Mouse (Mus musculus): ENCODE measurements around the gene Ripor1. TPM values are rescaled to one million over a fixed set of nuclear protein-coding genes. Genes with fewer than 3 reads are reported as not detected.

Gene Ripor1
- total and polyA plus RNA-seq, 3 experiments = 0.24 to 7.2 (median 1.7) TPM

DNA sequence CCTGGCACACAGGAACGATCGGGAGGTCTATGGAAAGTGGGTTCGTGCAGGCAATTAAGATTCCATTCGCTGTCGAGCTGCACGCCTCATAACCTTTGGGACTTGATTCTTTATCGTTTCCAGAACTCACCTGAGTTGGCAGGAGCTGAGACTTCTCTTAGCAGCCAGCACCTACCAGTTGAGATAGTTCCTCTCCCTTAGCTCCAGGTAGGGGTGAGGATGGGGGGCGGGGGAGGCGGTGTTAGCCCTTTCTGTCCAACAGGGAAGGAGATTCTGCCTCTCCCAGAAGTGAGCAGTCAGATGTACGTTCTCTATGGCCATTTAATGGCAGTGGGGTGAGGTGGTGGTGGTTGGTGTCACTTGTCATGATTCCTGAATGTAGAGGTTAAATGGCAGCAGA, 2.0 kb downstream of the Ripor1 start:
- H3K4me3 ChIP-seq (replicated peaks in 1 of 3; ENCODE audit: low read depth in 2 of 3, low read length in 2 of 3, poor library complexity in 1 of 3) = peak overlapping the region in 2 of 3 experiments; percentile 70 to 79
- H3K36me3 ChIP-seq (replicated peaks in 1 of 2; ENCODE audit: control insufficient read depth in 1 of 2, insufficient read depth in 1 of 2, low read length in 1 of 2) = peaks cover 0 to 8% of the 10 kb centered on the region in 2 experiments
- in situ Hi-C loops (cut with MboI; ENCODE audit: low pct_ligation_motif_present, low pct_unique_long_range_greater_than_20kb, low sequenced_read_pairs) (no loop called here), dilution Hi-C loops (cut with MboI; ENCODE audit: extremely low pct_ligation_motif_present, extremely low pct_unique_long_range_greater_than_20kb, low sequenced_read_pairs) (no loop called here)
- peak overlapping the region; percentile 93 for H3K4me2 ChIP-seq (ENCODE audit: insufficient read depth, low read depth, poor library complexity, severe bottlenecking)
- H3K4me1 ChIP-seq (ENCODE audit: control insufficient read depth in 1 of 2, insufficient read depth in 2 of 2) = peaks cover 7 to 36% of the 10 kb centered on the region in 2 experiments
- no peaks in the 10 kb centered on the region for H3K79me2 ChIP-seq (replicated peaks; ENCODE audit: control insufficient read depth, extremely low read depth, insufficient read depth, poor library complexity, severe bottlenecking)
- no peaks in the 10 kb centered on the region for H3K9me3 ChIP-seq (replicated peaks; ENCODE audit: low read length)
- no peak overlapping the region for H3K9ac ChIP-seq (ENCODE audit: insufficient read depth, low read depth)
- DNase-seq (ENCODE audit: extremely low read depth) = no peak
- TF ChIP-seq CTCF (conservative IDR thresholded peaks at IDR 0.05 in 1 of 2, IDR thresholded peaks at IDR 0.05 in 1 of 2; ENCODE audit: low read depth in 2 of 2, low read length in 2 of 2) (no peak), SIN3A (IDR thresholded peaks at IDR 0.05; ENCODE audit: low read length) (0 out of 2 replicates have a peak, but pooled peaks have one; percentile 13)
- no peak overlapping the region for H3K27ac ChIP-seq (ENCODE audit: insufficient read depth, low read depth)
- H3K27me3 ChIP-seq (replicated peaks) = peaks cover 5% of the 10 kb centered on the region

DNA sequence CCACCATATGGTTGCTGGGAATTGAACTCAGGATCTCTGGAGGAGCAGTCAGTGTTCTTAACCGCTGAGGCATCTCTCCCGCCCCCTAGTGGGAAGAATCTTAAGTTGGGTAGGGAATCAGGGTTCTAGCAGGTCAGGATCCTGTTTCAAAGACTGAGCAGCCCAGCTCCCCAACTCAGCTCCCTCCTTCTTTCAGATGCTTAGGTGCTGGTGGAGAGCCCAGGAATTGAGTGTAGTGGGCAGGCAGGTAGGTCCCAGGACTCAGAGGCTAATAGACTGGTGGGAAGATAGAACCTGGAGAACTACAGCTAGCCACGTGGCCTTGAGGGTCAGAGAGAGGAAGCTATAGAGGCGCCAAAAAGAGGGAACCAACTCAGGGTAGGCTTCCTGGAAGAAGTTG, 2.6 kb downstream of the Ripor1 start:
- Histone ChIP-seq H3K9me3 (replicated peaks; ENCODE audit: low read length) (no peaks in the 10 kb centered on the region), H3K36me3 (replicated peaks in 1 of 2; ENCODE audit: control insufficient read depth in 1 of 2, insufficient read depth in 1 of 2, low read length in 1 of 2) (peaks cover 0 to 9% of the 10 kb centered on the region in 2 experiments), H3K27me3 (replicated peaks) (peaks cover 5% of the 10 kb centered on the region), H3K4me3 (replicated peaks in 1 of 3; ENCODE audit: low read depth in 2 of 3, low read length in 2 of 3, poor library complexity in 1 of 3) (no peak overlapping the region), H3K9ac (ENCODE audit: insufficient read depth, low read depth) (no peak overlapping the region), H3K79me2 (replicated peaks; ENCODE audit: control insufficient read depth, extremely low read depth, insufficient read depth, poor library complexity, severe bottlenecking) (no peaks in the 10 kb centered on the region), H3K4me1 (ENCODE audit: control insufficient read depth in 1 of 2, insufficient read depth in 2 of 2) (peaks cover 7 to 36% of the 10 kb centered on the region in 2 experiments), H3K4me2 (ENCODE audit: insufficient read depth, low read depth, poor library complexity, severe bottlenecking) (no peak overlapping the region), H3K27ac (ENCODE audit: insufficient read depth, low read depth) (no peak overlapping the region)
- peak; percentile 67 for DNase-seq (ENCODE audit: extremely low read depth)
- dilution Hi-C loops (cut with MboI; ENCODE audit: extremely low pct_ligation_motif_present, extremely low pct_unique_long_range_greater_than_20kb, low sequenced_read_pairs) = no loop called here
- in situ Hi-C loops (cut with MboI; ENCODE audit: low pct_ligation_motif_present, low pct_unique_long_range_greater_than_20kb, low sequenced_read_pairs) = no loop called here
- TF ChIP-seq CHD1 (IDR thresholded peaks at IDR 0.05; ENCODE audit: low read depth, low read length) (no peak), PAX5 (IDR thresholded peaks at IDR 0.05; ENCODE audit: low read length) (no peak), USF1 (IDR thresholded peaks at IDR 0.05; ENCODE audit: low read depth, low read length) (no peak), JUND (conservative IDR thresholded peaks at IDR 0.05; ENCODE audit: low read depth, low read length) (no peak), CTCF (conservative IDR thresholded peaks at IDR 0.05 in 1 of 2, IDR thresholded peaks at IDR 0.05 in 1 of 2; ENCODE audit: low read depth in 2 of 2, low read length in 2 of 2) (peak; percentile 39 to 63; a peak in 3 of 4 replicates), ELF1 (IDR thresholded peaks at IDR 0.05; ENCODE audit: low read depth, low read length) (no peak), HCFC1 (IDR thresholded peaks at IDR 0.05; ENCODE audit: low read depth, low read length) (no peak), SMC3 (IDR thresholded peaks at IDR 0.05; ENCODE audit: low read depth, low read length) (peak; percentile 25; the same call in 1 of the 2 replicates), CHD2 (IDR thresholded peaks at IDR 0.05; ENCODE audit: low read length) (no peak), UBTF (IDR thresholded peaks at IDR 0.05; ENCODE audit: low read depth, low read length) (no peak)

DNA sequence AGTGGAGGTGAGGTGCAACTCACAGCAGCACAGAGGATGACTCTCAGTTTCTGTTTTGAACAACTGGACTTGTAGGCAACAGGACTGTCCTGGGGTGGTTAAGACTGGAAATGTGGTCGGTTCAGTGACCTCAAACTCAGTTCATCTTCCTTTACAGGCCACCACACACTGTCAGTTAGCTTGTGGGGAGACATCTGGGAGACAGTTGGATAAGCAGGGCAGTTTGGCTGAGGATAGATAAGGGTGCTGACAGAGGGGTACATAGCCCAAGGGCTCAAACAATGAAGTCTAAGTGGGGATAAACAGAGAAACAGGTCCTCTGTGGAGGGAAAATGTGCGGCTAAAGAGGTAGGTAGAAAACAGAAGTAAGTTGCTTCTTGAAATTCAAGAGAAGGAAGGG, 4.3 kb downstream of the Ripor1 start:
- H3K27ac ChIP-seq (ENCODE audit: insufficient read depth, low read depth) = no peak overlapping the region
- H3K9me3 ChIP-seq (replicated peaks; ENCODE audit: low read length) = no peaks in the 10 kb centered on the region
- H3K4me3 ChIP-seq (replicated peaks in 1 of 3; ENCODE audit: low read depth in 2 of 3, low read length in 2 of 3, poor library complexity in 1 of 3) = no peak overlapping the region
- no peak overlapping the region for H3K4me2 ChIP-seq (ENCODE audit: insufficient read depth, low read depth, poor library complexity, severe bottlenecking)
- H3K79me2 ChIP-seq (replicated peaks; ENCODE audit: control insufficient read depth, extremely low read depth, insufficient read depth, poor library complexity, severe bottlenecking) = no peaks in the 10 kb centered on the region
- no peak overlapping the region for H3K9ac ChIP-seq (ENCODE audit: insufficient read depth, low read depth)
- no peaks in the 10 kb centered on the region for H3K27me3 ChIP-seq (replicated peaks)
- dilution Hi-C loops (cut with MboI; ENCODE audit: extremely low pct_ligation_motif_present, extremely low pct_unique_long_range_greater_than_20kb, low sequenced_read_pairs) = no loop called here
- no peak for DNase-seq (ENCODE audit: extremely low read depth)
- H3K4me1 ChIP-seq (ENCODE audit: control insufficient read depth in 1 of 2, insufficient read depth in 2 of 2) = peaks cover 7 to 33% of the 10 kb centered on the region in 2 experiments
- H3K36me3 ChIP-seq (replicated peaks in 1 of 2; ENCODE audit: control insufficient read depth in 1 of 2, insufficient read depth in 1 of 2, low read length in 1 of 2) = peaks cover 0 to 17% of the 10 kb centered on the region in 2 experiments
- TF ChIP-seq MAFK (IDR thresholded peaks at IDR 0.05; ENCODE audit: insufficient replicate concordance, low read length) (no peak), MXI1 (IDR thresholded peaks at IDR 0.05; ENCODE audit: low read depth, low read length) (no peak), GABPA (IDR thresholded peaks at IDR 0.05; ENCODE audit: insufficient replicate concordance, low read depth, low read length) (no peak), MEF2A (IDR thresholded peaks at IDR 0.05; ENCODE audit: borderline replicate concordance, low read depth, low read length) (no peak), JUND (conservative IDR thresholded peaks at IDR 0.05; ENCODE audit: low read depth, low read length) (no peak), TBP (conservative IDR thresholded peaks at IDR 0.05; ENCODE audit: low read depth, low read length) (no peak), USF2 (conservative IDR thresholded peaks at IDR 0.05; ENCODE audit: low read depth, low read length) (no peak), CHD2 (IDR thresholded peaks at IDR 0.05; ENCODE audit: low read length) (no peak), E2F4 (IDR thresholded peaks at IDR 0.05; ENCODE audit: insufficient replicate concordance, low read depth, low read length) (no peak), SIN3A (IDR thresholded peaks at IDR 0.05; ENCODE audit: low read length) (no peak), CHD1 (IDR thresholded peaks at IDR 0.05; ENCODE audit: low read depth, low read length) (no peak), ZC3H11A (IDR thresholded peaks at IDR 0.05; ENCODE audit: low read depth, low read length) (no peak), EP300 (IDR thresholded peaks at IDR 0.05; ENCODE audit: low read length) (no peak), UBTF (IDR thresholded peaks at IDR 0.05; ENCODE audit: low read depth, low read length) (no peak), CTCF (conservative IDR thresholded peaks at IDR 0.05 in 1 of 2, IDR thresholded peaks at IDR 0.05 in 1 of 2; ENCODE audit: low read depth in 2 of 2, low read length in 2 of 2) (no peak), POLR2AphosphoS2 (IDR thresholded peaks at IDR 0.05; ENCODE audit: low read depth, low read length) (no peak), JUN (IDR thresholded peaks at IDR 0.05; ENCODE audit: insufficient read depth, low read depth, low read length) (no peak), ZKSCAN1 (IDR thresholded peaks at IDR 0.05; ENCODE audit: borderline replicate concordance, low read depth, low read length) (no peak), NRF1 (IDR thresholded peaks at IDR 0.05; ENCODE audit: low read depth, low read length) (no peak), ETS1 (conservative IDR thresholded peaks at IDR 0.05; ENCODE audit: low read depth, low read length) (no peak)
- in situ Hi-C loops (cut with MboI; ENCODE audit: low pct_ligation_motif_present, low pct_unique_long_range_greater_than_20kb, low sequenced_read_pairs) = no loop called here

Data from CH12.LX (cell line).